Mouse (Mus musculus): ENCODE data around the gene Cradd. TPM values are rescaled to one million over a fixed set of nuclear protein-coding genes. Genes with fewer than 3 reads are reported as not detected.

Gene Cradd
- polyA plus RNA-seq (2017; shearing (Covaris generic)) = 10 to 100 TPM; 31.3 to 34.4 TPM

DNA sequence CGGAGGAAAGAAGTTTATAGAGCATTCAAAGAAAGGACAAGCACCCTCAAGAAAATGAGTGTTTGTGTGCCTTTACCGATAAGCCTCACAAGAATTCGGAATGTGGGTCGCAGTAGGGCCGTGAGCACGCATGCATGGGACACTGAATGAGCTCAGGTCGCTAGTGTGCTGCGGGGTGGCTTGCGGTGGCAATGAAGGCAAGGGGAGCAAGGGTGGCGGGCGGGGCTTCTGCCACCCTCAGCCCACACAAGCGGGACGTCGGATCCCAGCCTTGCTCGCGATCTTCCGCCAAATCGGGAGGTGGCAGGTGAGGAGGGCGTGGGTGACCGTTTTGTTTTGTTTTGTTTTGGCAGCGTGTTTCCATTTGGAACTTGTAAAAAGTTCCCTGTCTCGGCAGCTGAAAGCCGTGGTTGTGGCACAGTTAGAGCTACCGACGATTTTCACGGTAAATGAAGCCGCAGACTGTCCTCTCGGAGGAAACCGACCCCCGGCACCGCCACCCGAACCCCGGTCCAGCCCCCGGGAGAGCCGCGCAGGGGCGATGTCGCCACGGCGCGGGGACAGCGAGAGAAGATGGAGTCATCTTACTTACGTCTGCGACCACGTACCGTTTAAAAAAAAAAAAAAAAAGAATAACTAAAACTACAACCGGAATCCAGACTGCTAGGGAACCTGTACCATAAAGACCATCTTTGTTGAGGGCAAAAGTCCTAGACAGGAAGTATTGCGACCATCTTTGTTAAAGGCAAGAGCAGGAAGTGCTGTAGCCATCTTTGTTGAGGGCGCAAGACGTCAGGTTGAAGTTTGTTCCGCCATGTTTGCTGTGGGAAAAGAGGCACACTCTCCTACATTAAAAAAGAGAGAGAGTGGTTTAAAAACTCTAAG lies at the start of gene Cradd:
Gene Cradd, minus strand, starts transcription at position 741 of the 885 bp plus-strand sequence.
- peak; percentile 86 for ATAC-seq

GRCm38 (mm10) chr10:95373340-95373739 lies 49.4 kb upstream of the Cradd start:
- no peak for ATAC-seq

DNA sequence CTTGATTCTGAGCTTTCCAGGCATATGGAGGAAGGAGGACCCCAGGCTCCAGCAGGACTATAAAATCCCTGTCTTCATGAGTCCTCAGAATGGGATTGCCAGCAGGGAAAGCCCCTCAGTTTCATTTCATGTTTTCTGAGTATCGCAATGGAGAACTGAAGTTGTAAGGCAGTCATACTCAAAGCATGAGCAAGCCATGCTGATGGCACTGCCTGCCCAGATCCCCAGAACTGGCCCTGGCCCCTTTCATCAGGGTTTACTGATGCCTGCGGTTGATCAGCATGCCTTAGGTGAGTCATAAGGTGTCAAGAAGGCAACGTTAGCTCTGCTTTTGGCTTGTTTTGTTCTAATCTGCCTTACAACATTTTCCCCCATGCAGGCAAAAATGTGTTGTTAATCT lies 48.0 kb upstream of the Cradd start:
- ATAC-seq = peak; percentile 76

DNA sequence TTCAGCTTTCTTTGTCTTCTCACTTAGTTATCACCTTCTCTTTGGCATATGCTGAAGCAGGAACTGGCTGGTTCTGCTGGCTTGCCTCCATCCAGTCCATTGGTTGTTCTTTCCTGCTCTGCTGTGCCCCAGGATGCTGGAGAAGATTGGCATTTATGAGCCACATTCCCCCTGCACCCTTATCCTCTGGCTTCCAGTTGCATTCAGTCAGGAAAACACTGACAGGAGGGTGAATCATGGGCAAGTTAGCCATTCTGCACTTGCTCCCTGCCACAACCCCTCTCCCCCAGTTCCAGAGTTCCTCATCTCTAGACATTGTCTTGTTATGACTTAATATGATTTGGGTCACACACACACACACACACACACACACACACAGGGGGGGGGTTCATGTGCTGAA lies 45.3 kb upstream of the Cradd start:
- no peak for ATAC-seq

- no peak for ATAC-seq
Measured at GRCm38 (mm10) chr10:95368151-95368550, 44.2 kb upstream of the Cradd start.

GRCm38 (mm10) chr10:95367661-95368089 lies 43.7 kb upstream of the Cradd start:
- no peak for ATAC-seq

DNA sequence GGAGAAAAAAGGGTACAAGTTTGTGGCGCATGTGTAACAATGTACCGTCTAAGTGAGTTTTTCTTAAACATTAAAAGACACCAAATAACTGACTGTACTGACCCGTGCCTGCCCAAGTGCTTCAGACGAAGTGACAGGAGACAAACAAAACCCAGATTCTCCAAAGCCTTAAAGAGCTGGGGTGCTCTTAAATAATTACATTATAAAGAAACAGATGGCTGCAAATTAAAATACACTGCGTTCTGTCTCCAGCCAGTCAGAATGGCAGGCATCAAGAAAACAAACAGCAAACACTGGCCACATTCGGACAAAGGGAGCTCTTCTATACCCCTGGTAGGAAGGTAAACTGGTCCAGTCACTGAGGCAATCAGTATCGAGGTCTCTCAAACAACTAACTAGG lies 43.3 kb upstream of the Cradd start:
- ATAC-seq = no peak

DNA sequence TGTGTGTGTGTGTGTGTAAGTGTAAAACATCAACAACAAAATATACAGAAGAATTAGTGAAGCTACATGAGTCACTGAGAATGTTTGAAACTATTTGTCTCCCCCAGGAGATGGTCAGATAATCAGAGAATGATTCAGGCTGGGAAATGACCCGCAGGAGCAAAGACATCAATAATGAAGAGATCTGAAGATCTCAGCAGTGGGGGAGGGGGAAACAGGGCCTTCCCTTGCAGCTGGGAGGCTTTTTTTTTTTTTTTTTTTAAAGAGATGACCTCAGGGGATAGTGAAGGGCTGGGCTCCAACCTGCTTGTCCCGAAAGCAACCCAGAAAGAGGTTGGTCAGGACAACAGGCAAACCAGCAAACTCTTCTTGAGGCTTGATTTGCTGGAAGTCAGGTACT lies 38.4 kb upstream of the Cradd start:
- no peak for ATAC-seq

GRCm38 (mm10) chr10:95361260-95361841 lies 37.4 kb upstream of the Cradd start:
- ATAC-seq = no peak

DNA sequence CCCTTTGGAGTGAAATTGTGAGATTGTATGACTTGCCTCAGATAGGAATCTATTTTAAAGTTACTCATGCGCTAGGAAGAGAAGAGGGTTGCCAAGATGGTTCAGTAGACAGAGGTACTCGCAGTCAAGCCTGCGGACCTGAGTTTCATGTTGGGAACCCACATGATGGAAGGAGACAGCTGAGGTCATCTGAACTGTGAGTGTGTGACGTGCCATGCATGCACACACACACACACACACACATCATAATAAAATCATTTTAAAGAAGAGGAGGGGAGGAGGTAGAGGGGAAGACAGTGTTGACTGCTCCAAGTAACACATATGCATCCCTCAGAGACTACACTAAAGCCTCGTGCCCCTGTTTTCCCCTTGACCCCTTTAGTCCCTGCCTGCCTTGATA lies 36.1 kb upstream of the Cradd start:
- ATAC-seq = no peak

DNA sequence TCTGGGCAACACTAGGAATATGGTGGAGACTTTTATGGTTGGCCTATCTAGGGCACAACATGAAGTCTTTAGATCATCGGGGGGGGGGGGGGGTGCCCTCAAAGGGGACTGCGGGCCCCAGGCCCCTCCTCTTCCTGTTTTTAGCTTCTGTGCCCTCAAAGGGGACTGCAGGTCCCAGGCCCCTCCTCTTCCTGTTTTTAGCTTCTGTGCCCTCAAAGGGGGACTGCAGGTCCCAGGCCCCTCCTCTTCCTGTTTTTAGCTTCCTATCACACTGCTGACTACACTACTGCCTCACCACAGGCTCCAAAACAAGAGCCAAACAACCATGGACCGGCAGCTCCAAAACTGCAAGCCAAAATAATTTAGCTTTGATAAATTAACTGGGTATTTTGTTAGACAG lies 33.8 kb upstream of the Cradd start:
- ATAC-seq = no peak

GRCm38 (mm10) chr10:95356711-95357110 lies 32.8 kb upstream of the Cradd start:
- ATAC-seq = no peak

DNA sequence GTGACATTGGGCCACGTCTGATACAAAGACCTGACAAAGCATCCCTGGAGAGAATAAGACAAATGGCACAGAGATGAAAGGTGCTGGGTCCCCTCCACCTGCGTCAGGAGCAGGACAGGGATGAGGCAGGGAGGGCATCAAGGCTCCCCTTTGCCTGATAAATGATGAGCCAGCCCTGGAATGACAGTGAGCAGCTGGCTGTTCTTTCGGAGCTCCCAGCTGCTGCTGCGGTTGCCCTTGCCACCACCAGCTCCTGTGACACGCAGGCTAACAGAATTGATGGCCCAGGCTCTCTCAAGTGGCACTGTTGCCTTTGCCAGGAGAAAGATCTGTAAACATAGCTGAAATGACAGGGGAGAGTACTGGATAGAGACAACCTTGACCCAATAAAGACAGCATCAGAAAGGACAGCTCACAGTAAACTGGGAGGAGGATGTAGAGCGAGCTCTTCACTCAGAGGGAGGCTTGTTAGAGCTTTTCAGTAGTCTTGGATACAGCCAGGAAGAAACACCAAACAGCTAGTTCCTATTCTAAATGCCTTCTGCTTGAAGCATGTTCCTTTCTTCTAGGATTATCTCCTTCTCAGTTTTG lies 31.8 kb upstream of the Cradd start:
- ATAC-seq = no peak

- no peak for ATAC-seq
Measured at GRCm38 (mm10) chr10:95354673-95355072, 30.7 kb upstream of the Cradd start.

- no peak for ATAC-seq
Measured at GRCm38 (mm10) chr10:95354047-95354446, 30.1 kb upstream of the Cradd start.

- no peak for ATAC-seq
Measured at GRCm38 (mm10) chr10:95348457-95348856, 24.5 kb upstream of the Cradd start.

- no peak for ATAC-seq
Measured at GRCm38 (mm10) chr10:95347776-95348175, 23.8 kb upstream of the Cradd start.

GRCm38 (mm10) chr10:95342833-95343590 lies 19.1 kb upstream of the Cradd start:
- ATAC-seq = no peak

DNA sequence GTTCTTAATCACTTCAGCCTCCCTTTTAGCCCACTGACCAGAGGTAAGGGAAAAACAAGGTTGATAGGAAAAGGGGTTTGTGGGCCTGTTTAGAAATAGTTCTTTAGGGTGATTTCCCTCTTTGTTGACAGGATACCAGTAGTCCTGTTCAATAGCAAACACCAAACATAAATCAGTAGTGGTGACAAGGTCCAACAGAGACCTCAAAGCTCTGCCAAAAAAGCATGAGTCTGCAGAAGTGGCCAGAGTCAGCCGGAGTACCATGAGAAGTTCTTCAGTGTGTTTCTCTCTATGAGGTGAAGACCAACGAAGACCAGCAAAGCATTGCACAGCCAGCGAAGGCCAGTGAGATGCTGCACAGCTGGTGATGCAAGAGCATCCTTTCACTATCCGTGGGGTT lies 16.7 kb upstream of the Cradd start:
- ATAC-seq = no peak

DNA sequence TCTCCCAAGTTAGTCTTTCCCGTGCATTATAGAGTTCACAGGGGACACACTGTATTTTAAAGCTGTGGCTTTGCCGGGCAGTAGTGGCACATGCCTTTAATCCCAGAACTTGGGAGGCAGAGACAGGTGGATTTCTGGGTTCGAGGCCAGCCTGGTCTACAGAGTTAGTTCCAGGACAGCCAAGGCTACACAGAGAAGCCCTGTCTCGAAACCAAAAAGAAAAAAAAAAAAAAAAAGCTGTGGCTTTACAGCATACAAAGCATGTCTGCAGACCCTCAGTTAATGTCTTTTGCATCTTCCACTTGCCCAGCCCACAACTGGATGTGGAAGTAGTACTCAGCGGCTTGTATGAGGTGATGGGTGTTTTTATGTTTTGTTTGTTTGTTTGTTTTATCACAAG lies 13.7 kb upstream of the Cradd start:
- no peak for ATAC-seq

- ATAC-seq = no peak
Measured at GRCm38 (mm10) chr10:95336781-95337544, 13.0 kb upstream of the Cradd start.

DNA sequence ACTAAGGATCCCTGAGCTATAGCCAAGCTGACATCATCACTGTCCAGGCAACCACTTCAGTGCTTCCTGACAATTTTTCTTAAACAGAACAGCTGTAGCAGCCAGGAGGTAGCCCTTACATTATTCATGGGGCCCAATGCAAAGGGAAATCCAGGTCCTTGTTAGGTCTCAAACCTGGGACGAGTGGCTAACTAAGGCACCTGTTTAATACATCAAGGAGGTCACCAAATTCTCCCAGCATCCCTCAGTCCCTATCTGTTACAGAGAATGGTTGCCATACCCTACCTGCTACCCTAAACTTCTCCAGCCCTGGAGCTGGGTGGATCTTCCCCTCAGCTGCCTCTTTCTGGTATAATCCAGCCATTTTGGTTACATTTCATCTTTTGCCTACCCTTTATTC lies 10.9 kb upstream of the Cradd start:
- no peak for ATAC-seq
